Mouse (Mus musculus) embryonic facial prominence, embryonic 11.5 days (tissue): ENCODE measurements around the gene Cd22. TPM values are rescaled to one million over a fixed set of nuclear protein-coding genes. Genes with fewer than 3 reads are reported as not detected.
"Not testable (repeated sequence)": the region's sequence is repeated elsewhere in the genome, so short reads cannot be mapped to it uniquely, and the experiment has no call there.

Source experiments
- ATAC-seq: fragments of 200-750 bp; cut with Nextera tagmentation; replicated peaks from 2 replicates; pipeline ENCODE4 v1.8.0; 2017; ENCODE audit warnings: low read depth; ENCODE audit not compliant: insufficient number of reproducible peaks, low FRiP score, low TSS enrichment
- DNase-seq: peaks from one replicate; pipeline ENCODE4 v3.0.0-alpha.2; 2015; ENCODE audit warnings: low spot score
- H3K27ac ChIP-seq: fragments of 300-500 bp; sonication (generic); replicated peaks from 2 replicates; pipeline ENCODE4 v1.5.1; 2014; ENCODE audit warnings: mild to moderate bottlenecking, low read depth, low read length, control low read depth
- H3K27me3 ChIP-seq: fragments of 300-500 bp; sonication (generic); 2 replicates; pipeline ENCODE4 v1.6.1; 2014; ENCODE audit warnings: mild to moderate bottlenecking, low read length, moderate library complexity, mixed read lengths; ENCODE audit not compliant: control insufficient read depth, insufficient read depth
- H3K36me3 ChIP-seq: fragments of 300-500 bp; sonication (generic); replicated peaks from 2 replicates; pipeline ENCODE4 v1.6.1; 2014; ENCODE audit warnings: low read depth, mild to moderate bottlenecking, low read length, moderate library complexity, mixed read lengths; ENCODE audit not compliant: control insufficient read depth, insufficient read depth
- H3K4me1 ChIP-seq: fragments of 300-500 bp; sonication (generic); 2 replicates; pipeline ENCODE4 v1.6.1; 2014; ENCODE audit warnings: low read length, mixed read lengths; ENCODE audit not compliant: control insufficient read depth, insufficient read depth
- H3K4me2 ChIP-seq: fragments of 300-500 bp; sonication (generic); 2 replicates; pipeline ENCODE4 v1.6.1; 2014; ENCODE audit warnings: low read depth, mild to moderate bottlenecking, control low read depth, low read length, moderate library complexity
- H3K4me3 ChIP-seq: fragments of 300-500 bp; sonication (generic); 2 replicates; pipeline ENCODE4 v1.5.1; 2014; ENCODE audit warnings: low read depth, low read length, control low read depth
- H3K9ac ChIP-seq: fragments of 300-500 bp; sonication (generic); replicated peaks from 2 replicates; pipeline ENCODE4 v1.6.1; 2014; ENCODE audit warnings: mild to moderate bottlenecking, control low read depth, low read length
- H3K9me3 ChIP-seq: fragments of 300-500 bp; sonication (generic); replicated peaks from 2 replicates; pipeline ENCODE4 v1.6.1; 2016; ENCODE audit warnings: mild to moderate bottlenecking, low read length, inconsistent platforms, mixed read lengths; ENCODE audit not compliant: control insufficient read depth
- WGBS: fragments of 180-500 bp; shearing (Covaris S2); extraction: QIAGEN DNeasy Blood & Tissue Kit; methylation state at CpG from one replicate; pipeline ENCODE4 v1.1.7; 2014; 5-methylcytosine and 5-hydroxymethylcytosine counted together
- polyA plus RNA-seq: library from polyadenylated mRNA; unstranded; fragments of >200 nt; fragmentation: Nextera tagmentation; extraction: Ambion mirVana; gene quantifications from 2 replicates; pipeline ENCODE4 v1.2.1, GENCODE M21; 2014

Gene Cd22
- polyA plus RNA-seq, 1 experiment from 2014 or later = not detected

GRCm38 (mm10) chr7:30846505-30847053, 33.6 kb downstream of the Cd22 start:
- Histone ChIP-seq H3K4me2 (no peak overlapping the region), H3K36me3 (no peaks in the 10 kb centered on the region), H3K4me3 (no peak overlapping the region), H3K9me3 (no peaks in the 10 kb centered on the region), H3K9ac (no peak overlapping the region), H3K27me3 (no peaks in the 10 kb centered on the region), H3K4me1 (no peaks in the 10 kb centered on the region), H3K27ac (no peak overlapping the region)
- WGBS = 77% methylated on average over 2 of the region's 2 CpGs
- DNase-seq (no peak), ATAC-seq (no peak)

- H3K4me1 ChIP-seq = no peaks in the 10 kb centered on the region
- no peak overlapping the region for H3K4me3 ChIP-seq
- H3K27ac ChIP-seq = no peak overlapping the region
- H3K36me3 ChIP-seq = no peaks in the 10 kb centered on the region
- no peak overlapping the region for H3K9ac ChIP-seq
- WGBS = 41% methylated on average over 7 of the region's 7 CpGs
- no peak overlapping the region for H3K4me2 ChIP-seq
- H3K27me3 ChIP-seq = no peaks in the 10 kb centered on the region
- DNase-seq = no peak
- H3K9me3 ChIP-seq = no peaks in the 10 kb centered on the region
- ATAC-seq = no peak
Measured at GRCm38 (mm10) chr7:30844676-30845297, 35.4 kb downstream of the Cd22 start.

- H3K9ac ChIP-seq = no peak overlapping the region
- no peaks in the 10 kb centered on the region for H3K27me3 ChIP-seq
- no peaks in the 10 kb centered on the region for H3K9me3 ChIP-seq
- WGBS = 83% methylated on average over 5 of the region's 5 CpGs
- DNase-seq (no peak), ATAC-seq (no peak)
- H3K4me2 ChIP-seq = no peak overlapping the region
- no peaks in the 10 kb centered on the region for H3K36me3 ChIP-seq
- no peak overlapping the region for H3K27ac ChIP-seq
- H3K4me1 ChIP-seq = no peaks in the 10 kb centered on the region
- H3K4me3 ChIP-seq = no peak overlapping the region
Measured at GRCm38 (mm10) chr7:30842092-30842491, 38.0 kb downstream of the Cd22 start.

GRCm38 (mm10) chr7:30841379-30841778, 38.8 kb downstream of the Cd22 start:
- H3K27me3 ChIP-seq = no peaks in the 10 kb centered on the region
- H3K27ac ChIP-seq = no peak overlapping the region
- no peaks in the 10 kb centered on the region for H3K36me3 ChIP-seq
- no peak overlapping the region for H3K4me3 ChIP-seq
- H3K9ac ChIP-seq = no peak overlapping the region
- no peaks in the 10 kb centered on the region for H3K4me1 ChIP-seq
- DNase-seq = no peak
- 71% methylated on average over 4 of the region's 4 CpGs for WGBS
- H3K9me3 ChIP-seq = no peaks in the 10 kb centered on the region
- ATAC-seq = no peak
- H3K4me2 ChIP-seq = no peak overlapping the region

- no peaks in the 10 kb centered on the region for H3K36me3 ChIP-seq
- no peaks in the 10 kb centered on the region for H3K9me3 ChIP-seq
- WGBS = 81% methylated on average over 3 of the region's 3 CpGs
- no peak overlapping the region for H3K4me2 ChIP-seq
- ATAC-seq (no peak), DNase-seq (no peak)
- no peaks in the 10 kb centered on the region for H3K27me3 ChIP-seq
- no peak overlapping the region for H3K4me3 ChIP-seq
- H3K9ac ChIP-seq = no peak overlapping the region
- no peaks in the 10 kb centered on the region for H3K4me1 ChIP-seq
- H3K27ac ChIP-seq = no peak overlapping the region
Measured at GRCm38 (mm10) chr7:30840306-30840705, 39.8 kb downstream of the Cd22 start.

- Histone ChIP-seq H3K9me3 (no peaks in the 10 kb centered on the region), H3K4me1 (no peaks in the 10 kb centered on the region), H3K36me3 (no peaks in the 10 kb centered on the region), H3K4me3 (no peak overlapping the region), H3K27ac (no peak overlapping the region), H3K4me2 (no peak overlapping the region), H3K27me3 (no peaks in the 10 kb centered on the region), H3K9ac (no peak overlapping the region)
- DNase-seq (no peak), ATAC-seq (no peak)
Measured at GRCm38 (mm10) chr7:30837277-30837676, 42.9 kb downstream of the Cd22 start.

GRCm38 (mm10) chr7:30832684-30833083, 47.5 kb downstream of the Cd22 start:
- H3K27ac ChIP-seq, H3K9ac ChIP-seq, H3K4me2 ChIP-seq, H3K27me3 ChIP-seq, H3K4me3 ChIP-seq, ATAC-seq, H3K4me1 ChIP-seq, DNase-seq, H3K36me3 ChIP-seq, H3K9me3 ChIP-seq: not testable (repeated sequence)
- WGBS = 47% methylated on average over 10 of the region's 11 CpGs

GRCm38 (mm10) chr7:30832261-30832660, 47.9 kb downstream of the Cd22 start:
- H3K36me3 ChIP-seq = no peaks in the 10 kb centered on the region
- no peaks in the 10 kb centered on the region for H3K27me3 ChIP-seq
- no peak overlapping the region for H3K4me2 ChIP-seq
- H3K27ac ChIP-seq = no peak overlapping the region
- no peaks in the 10 kb centered on the region for H3K9me3 ChIP-seq
- DNase-seq = no peak
- no peak overlapping the region for H3K9ac ChIP-seq
- 71% methylated on average over 16 of the region's 17 CpGs for WGBS
- ATAC-seq = no peak
- no peaks in the 10 kb centered on the region for H3K4me1 ChIP-seq
- no peak overlapping the region for H3K4me3 ChIP-seq
